ENCODE assay signal across 16 mouse cellular contexts in genomic region chr17:50054586-50054985, GRCm38 (mm10).
DNase-seq lines count a peak whose midpoint lies in the region; ATAC-seq and TF ChIP-seq lines count a peak whose summit lies in the region.
"Had no signal": no experiment of that assay in that cellular context is flagged by ENCODE, and none has a peak within 500 bp of the region (broad histone marks: within the 10 kb centered on the region; RNA-seq: fewer than 3 reads in every experiment).

No protein-coding gene starts in this region.

- WGBS in hindbrain, embryonic 11.5 days, result 88% methylated on average over 7 of the region's 7 CpGs
- WGBS in hindbrain, embryonic 10.5 days, result 88% methylated on average over 7 of the region's 7 CpGs
- 82% methylated on average over 7 of the region's 7 CpGs for WGBS in bone marrow, adult 2 months
- 61% methylated on average over 7 of the region's 7 CpGs for WGBS in hindbrain, embryonic 16.5 days
- 86% methylated on average over 7 of the region's 7 CpGs for WGBS in liver, postnatal 0 days (ENCODE audit: insufficient replicate concordance)

- H3K4me2 ChIP-seq in hindbrain, embryonic 11.5 days (replicated peaks; ENCODE audit: low read depth, low read length), result no peak overlapping the region
- no peak overlapping the region for H3K4me2 ChIP-seq in hindbrain, embryonic 16.5 days (ENCODE audit: low read length)
- H3K4me2 ChIP-seq in liver, postnatal 0 days (ENCODE audit: low read depth, low read length), result no peak overlapping the region
- H3K4me2 ChIP-seq: embryonic facial prominence, embryonic 13.5 days; lung, embryonic 14.5 days; midbrain, embryonic 12.5 days; neural tube, embryonic 12.5 days had no signal

- DNase-seq in hindbrain, embryonic 11.5 days (ENCODE audit: low spot score), result no peak
- no peak for DNase-seq in hindbrain, embryonic 10.5 days (ENCODE audit: low spot score)
- DNase-seq in 416B (ENCODE audit: low read depth), result peak; percentile 10
- no peak for DNase-seq in liver, postnatal 0 days
- DNase-seq in cerebellum, postnatal 36 days, result no peak
- DNase-seq in lung, postnatal 14 days, result no peak
- DNase-seq: adrenal gland, postnatal 36 days; kidney, postnatal 4 days; lung, embryonic 14.5 days; thymus, adult 18-20 months had no signal

- H3K4me3 ChIP-seq in hindbrain, embryonic 11.5 days (ENCODE audit: low read depth, low read length), result no peak overlapping the region
- H3K4me3 ChIP-seq in hindbrain, embryonic 10.5 days, result no peak overlapping the region
- H3K4me3 ChIP-seq in bone marrow, adult 2 months (replicated peaks; ENCODE audit: control insufficient read depth, low read depth, low read length), result no peak overlapping the region
- no peak overlapping the region for H3K4me3 ChIP-seq in hindbrain, embryonic 16.5 days (ENCODE audit: low read length)
- H3K4me3 ChIP-seq in liver, postnatal 0 days (ENCODE audit: low read depth, low read length), result no peak overlapping the region
- H3K4me3 ChIP-seq: embryonic facial prominence, embryonic 13.5 days; midbrain, embryonic 12.5 days; neural tube, embryonic 12.5 days had no signal

- H3K4me1 ChIP-seq in hindbrain, embryonic 11.5 days (replicated peaks; ENCODE audit: control insufficient read depth, insufficient read depth, low read length), result no peaks in the 10 kb centered on the region
- peaks cover 11% of the 10 kb centered on the region; the same call in 1 of the 2 replicates for H3K4me1 ChIP-seq in hindbrain, embryonic 10.5 days (replicated peaks)
- H3K4me1 ChIP-seq in bone marrow, adult 2 months (ENCODE audit: control insufficient read depth, insufficient read depth, low read length), result peaks cover 7% of the 10 kb centered on the region
- H3K4me1 ChIP-seq in hindbrain, embryonic 16.5 days (ENCODE audit: control insufficient read depth, insufficient read depth, low read depth, low read length), result peaks cover 10% of the 10 kb centered on the region
- H3K4me1 ChIP-seq in liver, postnatal 0 days (ENCODE audit: insufficient read depth), result no peaks in the 10 kb centered on the region; the same call in 1 of the 2 replicates

- ATAC-seq in hindbrain, embryonic 11.5 days (ENCODE audit: low FRiP score), result peak; percentile 54; the same call in 1 of the 2 replicates
- ATAC-seq in hindbrain, embryonic 16.5 days, result peak; percentile 66
- no peak for ATAC-seq in liver, postnatal 0 days
- ATAC-seq: intestine, embryonic 16.5 days had no signal

- TF ChIP-seq CTCF in bone marrow, adult 2 months (IDR thresholded peaks at IDR 0.05; ENCODE audit: control insufficient read depth, insufficient read depth, low read length), result no peak
- no peak for TF ChIP-seq CTCF in liver, postnatal 0 days (IDR thresholded peaks at IDR 0.05; ENCODE audit: low read depth)

- H3K27ac ChIP-seq in hindbrain, embryonic 11.5 days (ENCODE audit: low read depth, low read length), result no peak overlapping the region
- no peak overlapping the region for H3K27ac ChIP-seq in hindbrain, embryonic 10.5 days
- H3K27ac ChIP-seq in bone marrow, adult 2 months (ENCODE audit: control insufficient read depth, insufficient read depth, low read depth, low read length, poor library complexity), result peak overlapping the region; percentile 44
- no peak overlapping the region for H3K27ac ChIP-seq in hindbrain, embryonic 16.5 days (ENCODE audit: low read depth, low read length)
- H3K27ac ChIP-seq in liver, postnatal 0 days (ENCODE audit: low read depth), result no peak overlapping the region; the same call in 1 of the 2 replicates
- H3K27ac ChIP-seq: embryonic facial prominence, embryonic 13.5 days; midbrain, embryonic 12.5 days; neural tube, embryonic 12.5 days had no signal

- TF ChIP-seq EP300 in liver, postnatal 0 days (IDR thresholded peaks at IDR 0.05; ENCODE audit: low read depth), result no peak

- TF ChIP-seq POLR2A in bone marrow, adult 2 months (IDR thresholded peaks at IDR 0.05; ENCODE audit: borderline replicate concordance, control insufficient read depth, low read depth, low read length), result no peak

- no peaks in the 10 kb centered on the region for H3K27me3 ChIP-seq in hindbrain, embryonic 11.5 days (ENCODE audit: control insufficient read depth, insufficient read depth, low read length)
- H3K27me3 ChIP-seq in hindbrain, embryonic 10.5 days (ENCODE audit: insufficient read depth, poor library complexity, severe bottlenecking), result no peaks in the 10 kb centered on the region
- H3K27me3 ChIP-seq in hindbrain, embryonic 16.5 days (replicated peaks; ENCODE audit: control insufficient read depth, insufficient read depth, low read length), result no peaks in the 10 kb centered on the region
- no peaks in the 10 kb centered on the region for H3K27me3 ChIP-seq in liver, postnatal 0 days (ENCODE audit: insufficient read depth, low read length)
- H3K27me3 ChIP-seq: embryonic facial prominence, embryonic 13.5 days; midbrain, embryonic 12.5 days; neural tube, embryonic 12.5 days had no signal

- H3K9me3 ChIP-seq in hindbrain, embryonic 11.5 days (ENCODE audit: control insufficient read depth, low read length), result no peaks in the 10 kb centered on the region
- H3K9me3 ChIP-seq in hindbrain, embryonic 10.5 days, result no peaks in the 10 kb centered on the region
- H3K9me3 ChIP-seq in hindbrain, embryonic 16.5 days (ENCODE audit: control insufficient read depth, low read length), result no peaks in the 10 kb centered on the region
- H3K9me3 ChIP-seq in liver, postnatal 0 days (ENCODE audit: low read length), result no peaks in the 10 kb centered on the region
- H3K9me3 ChIP-seq: embryonic facial prominence, embryonic 13.5 days; midbrain, embryonic 12.5 days; neural tube, embryonic 12.5 days had no signal

- H3K36me3 ChIP-seq in hindbrain, embryonic 11.5 days (ENCODE audit: control insufficient read depth, insufficient read depth, low read length), result no peaks in the 10 kb centered on the region
- H3K36me3 ChIP-seq in hindbrain, embryonic 10.5 days, result no peaks in the 10 kb centered on the region
- no peaks in the 10 kb centered on the region for H3K36me3 ChIP-seq in hindbrain, embryonic 16.5 days (ENCODE audit: control insufficient read depth, insufficient read depth, low read length)
- no peaks in the 10 kb centered on the region for H3K36me3 ChIP-seq in liver, postnatal 0 days (replicated peaks; ENCODE audit: insufficient read depth, low read length)
- H3K36me3 ChIP-seq: embryonic facial prominence, embryonic 13.5 days; midbrain, embryonic 12.5 days; neural tube, embryonic 12.5 days had no signal

- H3K9ac ChIP-seq in hindbrain, embryonic 11.5 days (ENCODE audit: low read depth, low read length), result no peak overlapping the region
- no peak overlapping the region for H3K9ac ChIP-seq in hindbrain, embryonic 16.5 days (ENCODE audit: low read depth, low read length)
- H3K9ac ChIP-seq in liver, postnatal 0 days (replicated peaks), result no peak overlapping the region
- H3K9ac ChIP-seq: embryonic facial prominence, embryonic 13.5 days; lung, embryonic 14.5 days; midbrain, embryonic 12.5 days; neural tube, embryonic 12.5 days had no signal
